Mouse (Mus musculus) left cerebral cortex, adult 8-10 months (tissue): Measurements from ENCODE around the gene Pars2. TPM values are rescaled to one million over a fixed set of nuclear protein-coding genes. Genes with fewer than 3 reads are reported as not detected.

Experiments used
- DNase-seq, 2 experiments: peaks; one replicate each; pipeline ENCODE4 v3.0.0; 2022; ENCODE audit warnings: low spot score in 2 of 2
- total RNA-seq, 4 experiments: library from RNA; stranded (reverse); gene quantifications; 2 replicates each; pipeline ENCODE4 v1.2.4; 2022

The Pars2 gene
- 1 to 10 TPM; 6.2 to 8.4 (median 7.7) TPM for total RNA-seq

- peak; percentile 93 to 97 for DNase-seq
These were observed at the start of gene Pars2 for GRCm38 (mm10) chr4:106650833-106651527. Gene Pars2, plus strand, starts transcription at chr4:106651069.

- no peak for DNase-seq
These were observed 44.0 kb upstream of the Pars2 start for GRCm38 (mm10) chr4:106606639-106607554.

GRCm38 (mm10) chr4:106607905-106608304, 43.0 kb upstream of the Pars2 start:
- DNase-seq = no peak

GRCm38 (mm10) chr4:106613105-106613504, 37.8 kb upstream of the Pars2 start:
- no peak for DNase-seq

- DNase-seq = no peak
These were observed 37.3 kb upstream of the Pars2 start for GRCm38 (mm10) chr4:106613560-106613959.

- DNase-seq = peak in 1 of 2 experiments; percentile 75
These were observed 36.6 kb upstream of the Pars2 start for GRCm38 (mm10) chr4:106614180-106614797.

GRCm38 (mm10) chr4:106614881-106615280, 36.0 kb upstream of the Pars2 start:
- no peak for DNase-seq

GRCm38 (mm10) chr4:106615637-106616036, 35.2 kb upstream of the Pars2 start:
- DNase-seq = no peak

- no peak for DNase-seq
These were observed 33.8 kb upstream of the Pars2 start, which contains the start of gene Lexm for GRCm38 (mm10) chr4:106617056-106617455. Gene Lexm, minus strand, starts transcription at chr4:106617241.

- DNase-seq = no peak
These were observed 32.0 kb upstream of the Pars2 start for GRCm38 (mm10) chr4:106618898-106619297.

GRCm38 (mm10) chr4:106621428-106621827, 29.4 kb upstream of the Pars2 start:
- DNase-seq = no peak

GRCm38 (mm10) chr4:106622030-106622493, 28.8 kb upstream of the Pars2 start, which contains the start of gene Ttc22:
Gene Ttc22, plus strand, starts transcription at chr4:106622432.
- DNase-seq = no peak

- no peak for DNase-seq
These were observed 28.2 kb upstream of the Pars2 start for GRCm38 (mm10) chr4:106622712-106623111.

- DNase-seq = no peak
These were observed 26.6 kb upstream of the Pars2 start for GRCm38 (mm10) chr4:106624271-106624670.

GRCm38 (mm10) chr4:106627809-106628208, 23.1 kb upstream of the Pars2 start:
- no peak for DNase-seq

GRCm38 (mm10) chr4:106628650-106629360, 22.1 kb upstream of the Pars2 start:
- DNase-seq = no peak

GRCm38 (mm10) chr4:106629374-106629773, 21.5 kb upstream of the Pars2 start:
- DNase-seq = no peak

GRCm38 (mm10) chr4:106630333-106631220, 20.3 kb upstream of the Pars2 start:
- peak; percentile 88 to 90 for DNase-seq

GRCm38 (mm10) chr4:106632313-106632712, 18.6 kb upstream of the Pars2 start:
- DNase-seq = no peak
